Mouse (Mus musculus): Measurements from ENCODE around the gene Kcnj9. TPM values are rescaled to one million over a fixed set of nuclear protein-coding genes. Genes with fewer than 3 reads are reported as not detected.

Kcnj9 gene
- polyA plus RNA-seq (2015; fragmentation: Nextera tagmentation; extraction: Ambion mirVana), result 4.9 and 5.6 TPM in 2 replicates

GRCm38 (mm10) chr1:172329131-172329530, at the start of gene Kcnj9:
Gene Kcnj9, minus strand, starts transcription at chr1:172329318.
- Histone ChIP-seq H3K9ac (ENCODE audit: low read depth, low read length) (peak within 1 kb of the TSS; percentile 62), H3K9me3 (ENCODE audit: control insufficient read depth, low read length) (no peaks in the 10 kb centered on the region), H3K4me3 (ENCODE audit: low read length) (peak within 1 kb of the TSS; percentile 44), H3K27ac (ENCODE audit: low read depth, low read length) (0 out of 2 replicates have a peak within 1 kb of the TSS, but pooled peaks have one; percentile 45), H3K4me2 (ENCODE audit: low read length) (peak within 1 kb of the TSS; percentile 64), H3K4me1 (ENCODE audit: control insufficient read depth, insufficient read depth, low read depth, low read length) (peaks cover 20% of the 10 kb centered on the region), H3K36me3 (ENCODE audit: control insufficient read depth, insufficient read depth, low read length) (no peaks in the 10 kb centered on the region), H3K27me3 (replicated peaks; ENCODE audit: control insufficient read depth, insufficient read depth, low read length) (no peaks in the 10 kb centered on the region)
- ATAC-seq, result peak; percentile 91
- WGBS, result 13% methylated on average over 9 of the region's 9 CpGs

GRCm38 (mm10) chr1:172376758-172377458, 47.8 kb upstream of the Kcnj9 start:
- peak overlapping the region; percentile 62 for H3K9ac ChIP-seq (ENCODE audit: low read depth, low read length)
- H3K4me2 ChIP-seq (ENCODE audit: low read length), result peak overlapping the region; percentile 98
- peak overlapping the region; percentile 51 for H3K4me3 ChIP-seq (ENCODE audit: low read length)
- H3K27ac ChIP-seq (ENCODE audit: low read depth, low read length), result peak overlapping the region; percentile 4
- H3K27me3 ChIP-seq (replicated peaks; ENCODE audit: control insufficient read depth, insufficient read depth, low read length), result no peaks in the 10 kb centered on the region
- peaks cover 2% of the 10 kb centered on the region; the same call in 1 of the 2 replicates for H3K36me3 ChIP-seq (ENCODE audit: control insufficient read depth, insufficient read depth, low read length)
- no peak for ATAC-seq
- peaks cover 23% of the 10 kb centered on the region for H3K4me1 ChIP-seq (ENCODE audit: control insufficient read depth, insufficient read depth, low read depth, low read length)
- H3K9me3 ChIP-seq (ENCODE audit: control insufficient read depth, low read length), result no peaks in the 10 kb centered on the region
- 2% methylated on average over 62 of the region's 62 CpGs for WGBS

GRCm38 (mm10) chr1:172376198-172376667, 47.1 kb upstream of the Kcnj9 start, which contains the start of gene Pigm:
Gene Pigm, plus strand, starts transcription at chr1:172376546.
- ATAC-seq, result peak; percentile 99
- H3K4me3 ChIP-seq (ENCODE audit: low read length), result peak within 1 kb of the TSS; percentile 51
- under 1% methylated on average over 38 of the region's 39 CpGs for WGBS
- H3K36me3 ChIP-seq (ENCODE audit: control insufficient read depth, insufficient read depth, low read length), result peaks cover 2% of the 10 kb centered on the region; the same call in 1 of the 2 replicates
- no peaks in the 10 kb centered on the region for H3K9me3 ChIP-seq (ENCODE audit: control insufficient read depth, low read length)
- H3K4me2 ChIP-seq (ENCODE audit: low read length), result peak within 1 kb of the TSS; percentile 98
- H3K27me3 ChIP-seq (replicated peaks; ENCODE audit: control insufficient read depth, insufficient read depth, low read length), result no peaks in the 10 kb centered on the region
- peak within 1 kb of the TSS; percentile 44 for H3K27ac ChIP-seq (ENCODE audit: low read depth, low read length)
- peaks cover 23% of the 10 kb centered on the region for H3K4me1 ChIP-seq (ENCODE audit: control insufficient read depth, insufficient read depth, low read depth, low read length)
- H3K9ac ChIP-seq (ENCODE audit: low read depth, low read length), result peak within 1 kb of the TSS; percentile 64

- H3K27me3 ChIP-seq (replicated peaks; ENCODE audit: control insufficient read depth, insufficient read depth, low read length), result no peaks in the 10 kb centered on the region
- no peak overlapping the region for H3K9ac ChIP-seq (ENCODE audit: low read depth, low read length)
- ATAC-seq, result peak; percentile 51
- H3K4me1 ChIP-seq (ENCODE audit: control insufficient read depth, insufficient read depth, low read depth, low read length), result no peaks in the 10 kb centered on the region
- no peak overlapping the region for H3K27ac ChIP-seq (ENCODE audit: low read depth, low read length)
- 30% methylated on average over 23 of the region's 23 CpGs for WGBS
- H3K4me2 ChIP-seq (ENCODE audit: low read length), result peak overlapping the region; percentile 29
- no peaks in the 10 kb centered on the region for H3K9me3 ChIP-seq (ENCODE audit: control insufficient read depth, low read length)
- no peak overlapping the region for H3K4me3 ChIP-seq (ENCODE audit: low read length)
- H3K36me3 ChIP-seq (ENCODE audit: control insufficient read depth, insufficient read depth, low read length), result no peaks in the 10 kb centered on the region
Measured at GRCm38 (mm10) chr1:172368768-172369418, 39.8 kb upstream of the Kcnj9 start.

- WGBS, result 9% methylated on average over 6 of the region's 6 CpGs
- H3K4me3 ChIP-seq (ENCODE audit: low read length), result no peak overlapping the region
- peak; percentile 51; the same call in 1 of the 2 replicates for ATAC-seq
Measured at GRCm38 (mm10) chr1:172364684-172365083, 35.6 kb upstream of the Kcnj9 start.

GRCm38 (mm10) chr1:172358341-172358740, 29.2 kb upstream of the Kcnj9 start:
- no peak for ATAC-seq
- no peaks in the 10 kb centered on the region for H3K27me3 ChIP-seq (replicated peaks; ENCODE audit: control insufficient read depth, insufficient read depth, low read length)
- 60% methylated on average over 10 of the region's 10 CpGs for WGBS
- no peaks in the 10 kb centered on the region for H3K9me3 ChIP-seq (ENCODE audit: control insufficient read depth, low read length)
- peaks cover 10% of the 10 kb centered on the region for H3K4me1 ChIP-seq (ENCODE audit: control insufficient read depth, insufficient read depth, low read depth, low read length)
- H3K4me3 ChIP-seq (ENCODE audit: low read length), result no peak overlapping the region
- H3K36me3 ChIP-seq (ENCODE audit: control insufficient read depth, insufficient read depth, low read length), result no peaks in the 10 kb centered on the region
- no peak overlapping the region for H3K27ac ChIP-seq (ENCODE audit: low read depth, low read length)
- no peak overlapping the region for H3K9ac ChIP-seq (ENCODE audit: low read depth, low read length)
- H3K4me2 ChIP-seq (ENCODE audit: low read length), result no peak overlapping the region

More at GRCm38 (mm10) chr1:172364684-172365083, 35.6 kb upstream of the Kcnj9 start:
- Histone ChIP-seq H3K9me3 (ENCODE audit: control insufficient read depth, low read length) (no peaks in the 10 kb centered on the region), H3K4me1 (ENCODE audit: control insufficient read depth, insufficient read depth, low read depth, low read length) (no peaks in the 10 kb centered on the region), H3K27ac (ENCODE audit: low read depth, low read length) (no peak overlapping the region), H3K36me3 (ENCODE audit: control insufficient read depth, insufficient read depth, low read length) (no peaks in the 10 kb centered on the region), H3K4me2 (ENCODE audit: low read length) (no peak overlapping the region), H3K27me3 (replicated peaks; ENCODE audit: control insufficient read depth, insufficient read depth, low read length) (no peaks in the 10 kb centered on the region), H3K9ac (ENCODE audit: low read depth, low read length) (no peak overlapping the region)

GRCm38 (mm10) chr1:172357550-172357949, 28.4 kb upstream of the Kcnj9 start:
- Histone ChIP-seq H3K4me1 (ENCODE audit: control insufficient read depth, insufficient read depth, low read depth, low read length) (peaks cover 10% of the 10 kb centered on the region), H3K27ac (ENCODE audit: low read depth, low read length) (no peak overlapping the region), H3K4me3 (ENCODE audit: low read length) (no peak overlapping the region), H3K4me2 (ENCODE audit: low read length) (no peak overlapping the region), H3K27me3 (replicated peaks; ENCODE audit: control insufficient read depth, insufficient read depth, low read length) (no peaks in the 10 kb centered on the region), H3K36me3 (ENCODE audit: control insufficient read depth, insufficient read depth, low read length) (no peaks in the 10 kb centered on the region), H3K9ac (ENCODE audit: low read depth, low read length) (no peak overlapping the region), H3K9me3 (ENCODE audit: control insufficient read depth, low read length) (no peaks in the 10 kb centered on the region)
- ATAC-seq, result peak; percentile 58
- 0% methylated on average over 1 of the region's 1 CpGs for WGBS

GRCm38 (mm10) chr1:172355336-172355735, 26.2 kb upstream of the Kcnj9 start:
- no peak for ATAC-seq
- Histone ChIP-seq H3K9me3 (ENCODE audit: control insufficient read depth, low read length) (no peaks in the 10 kb centered on the region), H3K27me3 (replicated peaks; ENCODE audit: control insufficient read depth, insufficient read depth, low read length) (no peaks in the 10 kb centered on the region), H3K9ac (ENCODE audit: low read depth, low read length) (0 out of 2 replicates have a peak overlapping the region, but pooled peaks have one; percentile 13), H3K4me2 (ENCODE audit: low read length) (no peak overlapping the region), H3K27ac (ENCODE audit: low read depth, low read length) (peak overlapping the region; percentile 23; the same call in 1 of the 2 replicates), H3K36me3 (ENCODE audit: control insufficient read depth, insufficient read depth, low read length) (no peaks in the 10 kb centered on the region), H3K4me3 (ENCODE audit: low read length) (no peak overlapping the region), H3K4me1 (ENCODE audit: control insufficient read depth, insufficient read depth, low read depth, low read length) (peaks cover 13% of the 10 kb centered on the region)
- WGBS, result 29% methylated on average over 3 of the region's 3 CpGs

GRCm38 (mm10) chr1:172352453-172352852, 23.3 kb upstream of the Kcnj9 start:
- H3K4me1 ChIP-seq (ENCODE audit: control insufficient read depth, insufficient read depth, low read depth, low read length), result peaks cover 12% of the 10 kb centered on the region
- no peak for ATAC-seq
- H3K27me3 ChIP-seq (replicated peaks; ENCODE audit: control insufficient read depth, insufficient read depth, low read length), result no peaks in the 10 kb centered on the region
- H3K36me3 ChIP-seq (ENCODE audit: control insufficient read depth, insufficient read depth, low read length), result no peaks in the 10 kb centered on the region
- no peak overlapping the region for H3K27ac ChIP-seq (ENCODE audit: low read depth, low read length)
- no peak overlapping the region for H3K9ac ChIP-seq (ENCODE audit: low read depth, low read length)
- no peak overlapping the region for H3K4me3 ChIP-seq (ENCODE audit: low read length)
- no peaks in the 10 kb centered on the region for H3K9me3 ChIP-seq (ENCODE audit: control insufficient read depth, low read length)
- WGBS, result 84% methylated on average over 3 of the region's 3 CpGs
- H3K4me2 ChIP-seq (ENCODE audit: low read length), result no peak overlapping the region
